ENCODE assay signal across 10 mouse cellular contexts in the genomic region with DNA sequence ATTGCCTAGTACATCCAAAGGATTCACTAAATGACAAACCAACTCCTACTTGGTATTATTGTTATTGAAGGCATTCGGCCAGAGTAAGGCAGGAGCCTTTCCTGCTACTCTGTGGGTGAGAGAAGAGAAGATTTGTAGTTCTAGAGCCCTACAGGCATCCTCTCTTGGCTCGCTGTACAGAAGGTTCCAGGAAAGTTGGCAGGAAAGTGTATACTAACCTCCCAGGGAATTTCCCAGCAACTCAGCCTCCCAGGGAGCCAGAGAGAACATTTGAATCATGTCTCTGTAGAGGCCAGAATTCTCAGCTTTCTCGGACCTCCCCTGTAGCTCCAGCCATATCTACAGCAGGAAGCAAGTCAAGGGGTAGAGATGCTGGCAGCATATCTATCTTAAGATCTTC. TPM values are rescaled to one million over a fixed set of nuclear protein-coding genes. Genes with fewer than 3 reads are reported as not detected.
DNase-seq lines count a peak whose midpoint lies in the region; ATAC-seq and TF ChIP-seq lines count a peak whose summit lies in the region.
"Had no signal": no experiment of that assay in that cellular context is flagged by ENCODE, and none has a peak within 500 bp of the region (broad histone marks: within the 10 kb centered on the region; RNA-seq: fewer than 3 reads in every experiment).

No protein-coding gene starts in this region.

- no peaks in the 10 kb centered on the region for H3K27me3 ChIP-seq in Patski
- H3K27me3 ChIP-seq in kidney, postnatal 0 days (ENCODE audit: insufficient read depth, low read length): no peaks in the 10 kb centered on the region
- H3K27me3 ChIP-seq in hindbrain, embryonic 12.5 days: no peaks in the 10 kb centered on the region
- no peaks in the 10 kb centered on the region for H3K27me3 ChIP-seq in hindbrain, embryonic 16.5 days (replicated peaks; ENCODE audit: control insufficient read depth, insufficient read depth, low read length)
- H3K27me3 ChIP-seq: limb, embryonic 12.5 days; neural tube, embryonic 13.5 days had no signal

- DNase-seq in kidney, adult 18-20 months: peak; percentile 49
- no peak for DNase-seq in kidney, postnatal 10 days
- DNase-seq in 3T3-L1 (ENCODE audit: low read depth, low spot score): peak; percentile 98
- peak; percentile 94 for DNase-seq in Patski (ENCODE audit: low read depth, low spot score)
- DNase-seq in kidney, postnatal 0 days (ENCODE audit: low spot score): peak; percentile 34
- DNase-seq: forebrain, postnatal 0 days had no signal

- WGBS in kidney, postnatal 0 days: 47% methylated on average over 3 of the region's 3 CpGs
- 85% methylated on average over 3 of the region's 3 CpGs for WGBS in hindbrain, embryonic 12.5 days
- 81% methylated on average over 3 of the region's 3 CpGs for WGBS in hindbrain, embryonic 16.5 days

- H3K9ac ChIP-seq in kidney, postnatal 0 days (ENCODE audit: low read depth, low read length): no peak overlapping the region
- H3K9ac ChIP-seq in hindbrain, embryonic 12.5 days: no peak overlapping the region
- no peak overlapping the region for H3K9ac ChIP-seq in hindbrain, embryonic 16.5 days (ENCODE audit: low read depth, low read length)
- H3K9ac ChIP-seq: forebrain, postnatal 0 days; limb, embryonic 12.5 days; neural tube, embryonic 13.5 days had no signal

- CTCF ChIA-PET in Patski (lab: Charles Lee): interaction anchor here (0.6 to 3.7 kb wide), 7 partner anchors 13 to 53 kb away, joined by 3 to 17 read pairs (median 4); no protein-coding TSS in a partner anchor

- H3K27ac ChIP-seq in kidney, postnatal 0 days: no peak overlapping the region
- no peak overlapping the region for H3K27ac ChIP-seq in hindbrain, embryonic 12.5 days
- no peak overlapping the region for H3K27ac ChIP-seq in hindbrain, embryonic 16.5 days (ENCODE audit: low read depth, low read length)
- H3K27ac ChIP-seq: limb, embryonic 12.5 days; neural tube, embryonic 13.5 days had no signal

- H3K4me3 ChIP-seq in kidney, postnatal 0 days (replicated peaks; ENCODE audit: low read depth, low read length): no peak overlapping the region
- H3K4me3 ChIP-seq in hindbrain, embryonic 12.5 days: no peak overlapping the region
- H3K4me3 ChIP-seq in hindbrain, embryonic 16.5 days (ENCODE audit: low read length): no peak overlapping the region
- H3K4me3 ChIP-seq: limb, embryonic 12.5 days; neural tube, embryonic 13.5 days had no signal

- H3K36me3 ChIP-seq in kidney, postnatal 0 days (ENCODE audit: insufficient read depth, low read length): no peaks in the 10 kb centered on the region
- H3K36me3 ChIP-seq in hindbrain, embryonic 12.5 days: no peaks in the 10 kb centered on the region
- H3K36me3 ChIP-seq in hindbrain, embryonic 16.5 days (ENCODE audit: control insufficient read depth, insufficient read depth, low read length): no peaks in the 10 kb centered on the region
- H3K36me3 ChIP-seq: limb, embryonic 12.5 days; neural tube, embryonic 13.5 days had no signal

- TF ChIP-seq CTCF in Patski (IDR thresholded peaks at IDR 0.05): no peak
- no peak for TF ChIP-seq CTCF in kidney, postnatal 0 days (IDR thresholded peaks at IDR 0.05; ENCODE audit: low read depth)

- H3K4me1 ChIP-seq in kidney, postnatal 0 days (replicated peaks; ENCODE audit: insufficient read depth, low read length): peaks cover 10% of the 10 kb centered on the region
- peaks cover 5% of the 10 kb centered on the region for H3K4me1 ChIP-seq in hindbrain, embryonic 12.5 days
- H3K4me1 ChIP-seq in hindbrain, embryonic 16.5 days (ENCODE audit: control insufficient read depth, insufficient read depth, low read depth, low read length): no peaks in the 10 kb centered on the region
- H3K4me1 ChIP-seq: neural tube, embryonic 13.5 days had no signal

- ATAC-seq in Patski: peak; percentile 86
- no peak for ATAC-seq in kidney, postnatal 0 days (replicated peaks; ENCODE audit: low FRiP score, low read depth)
- no peak for ATAC-seq in hindbrain, embryonic 12.5 days (ENCODE audit: low FRiP score)
- ATAC-seq in hindbrain, embryonic 16.5 days: no peak
- ATAC-seq: forebrain, postnatal 0 days had no signal

- POLR2A ChIA-PET in Patski (lab: Charles Lee): no interaction called here

- no peak overlapping the region for H3K4me2 ChIP-seq in kidney, postnatal 0 days (ENCODE audit: low read length)
- H3K4me2 ChIP-seq in hindbrain, embryonic 12.5 days (replicated peaks): no peak overlapping the region
- no peak overlapping the region for H3K4me2 ChIP-seq in hindbrain, embryonic 16.5 days (ENCODE audit: low read length)
- H3K4me2 ChIP-seq: limb, embryonic 12.5 days; neural tube, embryonic 13.5 days had no signal

- H3K9me3 ChIP-seq in kidney, postnatal 0 days (replicated peaks; ENCODE audit: low read length): no peaks in the 10 kb centered on the region
- no peaks in the 10 kb centered on the region for H3K9me3 ChIP-seq in hindbrain, embryonic 12.5 days (replicated peaks)
- H3K9me3 ChIP-seq in hindbrain, embryonic 16.5 days (ENCODE audit: control insufficient read depth, low read length): no peaks in the 10 kb centered on the region
- H3K9me3 ChIP-seq: neural tube, embryonic 13.5 days had no signal

- in situ Hi-C loops in Patski (cut with MboI; ENCODE audit: low pct_unique_long_range_greater_than_20kb): no loop called here

RNA-seq across cellular contexts. Expression of gene Fth1, which starts 33.4 kb away (rescaled TPM):
- polyA plus RNA-seq in Patski (2021): 2,141 TPM
- polyA plus RNA-seq in kidney, postnatal 0 days (2015; fragmentation: Nextera tagmentation; extraction: Ambion mirVana): 2,883 and 2,906 TPM in 2 replicates
- polyA plus RNA-seq in hindbrain, embryonic 12.5 days (2016; fragmentation: Nextera tagmentation; extraction: Ambion mirVana): 1,445 and 1,581 TPM in 2 replicates
- 1,751 and 1,961 TPM in 2 replicates for polyA plus RNA-seq in hindbrain, embryonic 16.5 days (2015; fragmentation: Nextera tagmentation; extraction: Ambion mirVana)

RNA-seq across cellular contexts. Expression of gene Incenp, which starts 47.6 kb away (rescaled TPM):
- 72.8 TPM for polyA plus RNA-seq in Patski (2021)
- polyA plus RNA-seq in kidney, postnatal 0 days (2015; fragmentation: Nextera tagmentation; extraction: Ambion mirVana): 40.6 and 43.1 TPM in 2 replicates
- polyA plus RNA-seq in hindbrain, embryonic 12.5 days (2016; fragmentation: Nextera tagmentation; extraction: Ambion mirVana): 83.0 and 95.1 TPM in 2 replicates
- 26.0 and 30.4 TPM in 2 replicates for polyA plus RNA-seq in hindbrain, embryonic 16.5 days (2015; fragmentation: Nextera tagmentation; extraction: Ambion mirVana)

RNA-seq across cellular contexts. Expression of gene Best1, which starts 54.4 kb away (rescaled TPM):
- polyA plus RNA-seq in Patski (2021): not detected
- polyA plus RNA-seq in kidney, postnatal 0 days (2015; fragmentation: Nextera tagmentation; extraction: Ambion mirVana): 1.8 and 3.3 TPM in 2 replicates
- polyA plus RNA-seq in hindbrain, embryonic 12.5 days (2016; fragmentation: Nextera tagmentation; extraction: Ambion mirVana): 0.94 and 1.1 TPM in 2 replicates
- 2.5 and 3.2 TPM in 2 replicates for polyA plus RNA-seq in hindbrain, embryonic 16.5 days (2015; fragmentation: Nextera tagmentation; extraction: Ambion mirVana)

RNA-seq across cellular contexts. Expression of gene Rab3il1, which starts 54.5 kb away (rescaled TPM):
- polyA plus RNA-seq in Patski (2021): 0.71 TPM
- polyA plus RNA-seq in kidney, postnatal 0 days (2015; fragmentation: Nextera tagmentation; extraction: Ambion mirVana): 30.6 and 31.5 TPM in 2 replicates
- 35.4 and 40.0 TPM in 2 replicates for polyA plus RNA-seq in hindbrain, embryonic 12.5 days (2016; fragmentation: Nextera tagmentation; extraction: Ambion mirVana)
- 22.1 and 25.6 TPM in 2 replicates for polyA plus RNA-seq in hindbrain, embryonic 16.5 days (2015; fragmentation: Nextera tagmentation; extraction: Ambion mirVana)
